Mouse (Mus musculus) embryonic facial prominence, embryonic 15.5 days (tissue): ENCODE results near the gene Zfp90. TPM values are rescaled to one million over a fixed set of nuclear protein-coding genes. Genes with fewer than 3 reads are reported as not detected.

Experiments
- ATAC-seq: fragments of 200-750 bp; cut with Nextera tagmentation; 2 replicates; pipeline ENCODE4 v1.8.0; 2017; ENCODE audit warnings: low read depth, moderate TSS enrichment; ENCODE audit not compliant: insufficient number of reproducible peaks, low FRiP score, low TSS enrichment
- H3K27ac ChIP-seq: fragments of 300-500 bp; sonication (generic); replicated peaks from 2 replicates; pipeline ENCODE4 v1.5.1; 2015; ENCODE audit warnings: mild to moderate bottlenecking, inconsistent platforms
- H3K27me3 ChIP-seq: fragments of 300-500 bp; sonication (generic); 2 replicates; pipeline ENCODE4 v1.6.1; 2015; ENCODE audit warnings: inconsistent platforms
- H3K36me3 ChIP-seq: fragments of 300-500 bp; sonication (generic); 2 replicates; pipeline ENCODE4 v1.6.1; 2015; ENCODE audit warnings: mild to moderate bottlenecking, inconsistent platforms
- H3K4me1 ChIP-seq: fragments of 300-500 bp; sonication (generic); 2 replicates; pipeline ENCODE4 v1.6.1; 2015; ENCODE audit warnings: inconsistent platforms
- H3K4me2 ChIP-seq: fragments of 300-500 bp; sonication (generic); replicated peaks from 2 replicates; pipeline ENCODE4 v1.6.1; 2015; ENCODE audit warnings: mild to moderate bottlenecking, inconsistent platforms
- H3K4me3 ChIP-seq: fragments of 300-500 bp; sonication (generic); replicated peaks from 2 replicates; pipeline ENCODE4 v1.5.1; 2015; ENCODE audit warnings: mild to moderate bottlenecking, inconsistent platforms
- H3K9ac ChIP-seq: fragments of 300-500 bp; sonication (generic); 2 replicates; pipeline ENCODE4 v1.6.1; 2015; ENCODE audit warnings: inconsistent platforms
- H3K9me3 ChIP-seq: fragments of 300-500 bp; sonication (generic); replicated peaks from 2 replicates; pipeline ENCODE4 v1.6.1; 2016; ENCODE audit warnings: inconsistent platforms
- WGBS: fragments of 180-500 bp; shearing (Covaris S2); methylation state at CpG from one replicate; pipeline ENCODE4 v1.1.7; 2015; 5-methylcytosine and 5-hydroxymethylcytosine counted together
- polyA plus RNA-seq: library from polyadenylated mRNA; unstranded; fragments of >200 nt; fragmentation: Nextera tagmentation; extraction: Ambion mirVana; gene quantifications from 2 replicates; pipeline ENCODE4 v1.2.1, GENCODE M21; 2015

Gene Zfp90
- 22.2 and 23.9 TPM in 2 replicates for polyA plus RNA-seq

GRCm38 (mm10) chr8:106415182-106415971 lies at the start of gene Zfp90:
TSS of gene Zfp90 (plus strand) at chr8:106415327.
- peak within 1 kb of the TSS; percentile 94 for H3K27ac ChIP-seq
- H3K4me3 ChIP-seq = peak within 1 kb of the TSS; percentile 72
- peak; percentile 97 for ATAC-seq
- H3K27me3 ChIP-seq = no peaks in the 10 kb centered on the region
- H3K9me3 ChIP-seq = no peaks in the 10 kb centered on the region; the same call in 1 of the 2 replicates
- H3K9ac ChIP-seq = peak within 1 kb of the TSS; percentile 69
- H3K4me2 ChIP-seq = peak within 1 kb of the TSS; percentile 61
- H3K4me1 ChIP-seq = peaks cover 17% of the 10 kb centered on the region
- peaks cover 30% of the 10 kb centered on the region for H3K36me3 ChIP-seq
- under 1% methylated on average over 46 of the region's 46 CpGs for WGBS

- WGBS = 60% methylated on average over 3 of the region's 3 CpGs
- Histone ChIP-seq H3K4me3 (no peak overlapping the region), H3K27ac (no peak overlapping the region), H3K9ac (no peak overlapping the region), H3K4me2 (no peak overlapping the region), H3K9me3 (no peaks in the 10 kb centered on the region), H3K36me3 (no peaks in the 10 kb centered on the region), H3K27me3 (no peaks in the 10 kb centered on the region), H3K4me1 (no peaks in the 10 kb centered on the region)
- ATAC-seq = no peak
Observed at GRCm38 (mm10) chr8:106368501-106368900, 46.6 kb upstream of the Zfp90 start.

- Histone ChIP-seq H3K9me3 (no peaks in the 10 kb centered on the region), H3K36me3 (no peaks in the 10 kb centered on the region), H3K27me3 (no peaks in the 10 kb centered on the region), H3K9ac (no peak overlapping the region), H3K4me2 (no peak overlapping the region), H3K4me3 (no peak overlapping the region), H3K4me1 (no peaks in the 10 kb centered on the region), H3K27ac (no peak overlapping the region)
- 83% methylated on average over 7 of the region's 7 CpGs for WGBS
- ATAC-seq = no peak
Observed at GRCm38 (mm10) chr8:106369069-106369468, 46.1 kb upstream of the Zfp90 start.

- Histone ChIP-seq H3K36me3 (no peaks in the 10 kb centered on the region), H3K4me1 (peaks cover 6% of the 10 kb centered on the region; the same call in 1 of the 2 replicates), H3K27me3 (no peaks in the 10 kb centered on the region), H3K4me3 (no peak overlapping the region), H3K27ac (no peak overlapping the region), H3K9me3 (no peaks in the 10 kb centered on the region), H3K4me2 (no peak overlapping the region), H3K9ac (no peak overlapping the region)
- 59% methylated on average over 7 of the region's 7 CpGs for WGBS
- no peak for ATAC-seq
Observed at GRCm38 (mm10) chr8:106375957-106376356, 39.2 kb upstream of the Zfp90 start.

GRCm38 (mm10) chr8:106376862-106377261 lies 38.3 kb upstream of the Zfp90 start:
- ATAC-seq = peak; percentile 74

GRCm38 (mm10) chr8:106378501-106379048 lies 36.6 kb upstream of the Zfp90 start:
- Histone ChIP-seq H3K4me1 (peaks cover 6% of the 10 kb centered on the region; the same call in 1 of the 2 replicates), H3K27ac (no peak overlapping the region), H3K4me3 (no peak overlapping the region), H3K36me3 (no peaks in the 10 kb centered on the region), H3K9ac (no peak overlapping the region), H3K27me3 (no peaks in the 10 kb centered on the region), H3K9me3 (no peaks in the 10 kb centered on the region), H3K4me2 (no peak overlapping the region)
- ATAC-seq = no peak
- WGBS = 53% methylated on average over 7 of the region's 7 CpGs

More at GRCm38 (mm10) chr8:106376862-106377261, 38.3 kb upstream of the Zfp90 start:
- Histone ChIP-seq H3K9ac (no peak overlapping the region), H3K9me3 (no peaks in the 10 kb centered on the region), H3K4me3 (no peak overlapping the region), H3K4me1 (peaks cover 6% of the 10 kb centered on the region; the same call in 1 of the 2 replicates), H3K4me2 (no peak overlapping the region), H3K27me3 (no peaks in the 10 kb centered on the region), H3K27ac (no peak overlapping the region), H3K36me3 (no peaks in the 10 kb centered on the region)
- WGBS = 20% methylated on average over 9 of the region's 9 CpGs

- H3K27me3 ChIP-seq = no peaks in the 10 kb centered on the region
- 88% methylated on average over 5 of the region's 5 CpGs for WGBS
- no peak overlapping the region for H3K27ac ChIP-seq
Observed at GRCm38 (mm10) chr8:106379357-106379756, 35.8 kb upstream of the Zfp90 start.

GRCm38 (mm10) chr8:106381026-106381425 lies 34.1 kb upstream of the Zfp90 start:
- no peaks in the 10 kb centered on the region for H3K9me3 ChIP-seq
- no peaks in the 10 kb centered on the region for H3K36me3 ChIP-seq
- H3K27me3 ChIP-seq = no peaks in the 10 kb centered on the region
- WGBS = 80% methylated on average over 6 of the region's 6 CpGs
- no peak overlapping the region for H3K9ac ChIP-seq
- H3K4me1 ChIP-seq = peaks cover 6% of the 10 kb centered on the region; the same call in 1 of the 2 replicates
- no peak for ATAC-seq
- H3K4me3 ChIP-seq = no peak overlapping the region
- no peak overlapping the region for H3K4me2 ChIP-seq
- no peak overlapping the region for H3K27ac ChIP-seq

More at GRCm38 (mm10) chr8:106379357-106379756, 35.8 kb upstream of the Zfp90 start:
- H3K9me3 ChIP-seq = no peaks in the 10 kb centered on the region
- no peak overlapping the region for H3K4me3 ChIP-seq
- H3K9ac ChIP-seq = no peak overlapping the region
- no peak for ATAC-seq
- no peak overlapping the region for H3K4me2 ChIP-seq
- H3K4me1 ChIP-seq = peaks cover 6% of the 10 kb centered on the region; the same call in 1 of the 2 replicates
- H3K36me3 ChIP-seq = no peaks in the 10 kb centered on the region

- no peak overlapping the region for H3K9ac ChIP-seq
- H3K27me3 ChIP-seq = no peaks in the 10 kb centered on the region
- H3K27ac ChIP-seq = no peak overlapping the region
- WGBS = 75% methylated on average over 9 of the region's 9 CpGs
- no peak overlapping the region for H3K4me2 ChIP-seq
- H3K4me3 ChIP-seq = no peak overlapping the region
- no peaks in the 10 kb centered on the region for H3K9me3 ChIP-seq
- ATAC-seq = no peak
- no peaks in the 10 kb centered on the region for H3K36me3 ChIP-seq
- H3K4me1 ChIP-seq = no peaks in the 10 kb centered on the region
Observed at GRCm38 (mm10) chr8:106387801-106388415, 27.2 kb upstream of the Zfp90 start.

GRCm38 (mm10) chr8:106394493-106394892 lies 20.6 kb upstream of the Zfp90 start:
- no peak for ATAC-seq
- Histone ChIP-seq H3K4me1 (peaks cover 1% of the 10 kb centered on the region; the same call in 1 of the 2 replicates), H3K9ac (no peak overlapping the region), H3K4me3 (no peak overlapping the region), H3K27ac (no peak overlapping the region), H3K4me2 (no peak overlapping the region), H3K27me3 (no peaks in the 10 kb centered on the region), H3K9me3 (no peaks in the 10 kb centered on the region), H3K36me3 (no peaks in the 10 kb centered on the region)
- WGBS = 79% methylated on average over 4 of the region's 4 CpGs

GRCm38 (mm10) chr8:106399694-106400093 lies 15.4 kb upstream of the Zfp90 start:
- H3K9me3 ChIP-seq = no peaks in the 10 kb centered on the region
- peak overlapping the region; percentile 72 for H3K27ac ChIP-seq
- H3K4me1 ChIP-seq = peaks cover 19% of the 10 kb centered on the region
- no peak overlapping the region for H3K4me2 ChIP-seq
- H3K36me3 ChIP-seq = no peaks in the 10 kb centered on the region
- no peak overlapping the region for H3K4me3 ChIP-seq
- no peak overlapping the region for H3K9ac ChIP-seq
- ATAC-seq = peak; percentile 85
- peaks cover 6% of the 10 kb centered on the region; the same call in 1 of the 2 replicates for H3K27me3 ChIP-seq
- 38% methylated on average over 8 of the region's 8 CpGs for WGBS
